Mouse (Mus musculus) myocyte (in vitro differentiated cells): ENCODE measurements around the gene Gli3.

ENCODE experiments used
- E2F4 ChIP-seq: IDR thresholded peaks from one replicate; pipeline ENCODE4 v1.6.1; 2011; ENCODE audit warnings: mild to moderate bottlenecking, control low read depth, moderate library complexity; ENCODE audit not compliant: insufficient read depth
- MAX ChIP-seq: IDR thresholded peaks from one replicate; pipeline ENCODE4 v1.6.1; 2011; ENCODE audit warnings: low read depth, mild to moderate bottlenecking, control low read depth
- MYOD1 ChIP-seq, 3 experiments: IDR thresholded peaks; one replicate each; pipeline ENCODE4 v1.6.1; 2011; ENCODE audit warnings: control low read depth in 2 of 3, low read depth in 2 of 3, mild to moderate bottlenecking in 2 of 3, moderate library complexity in 1 of 3; ENCODE audit not compliant: insufficient read length in 2 of 3, control insufficient read depth in 1 of 3
- POLR2A ChIP-seq: IDR thresholded peaks from one replicate; pipeline ENCODE4 v1.6.1; 2011; ENCODE audit warnings: low read depth, mild to moderate bottlenecking, control low read depth, moderate library complexity; ENCODE audit not compliant: insufficient read length
- POLR2AphosphoS2 ChIP-seq: IDR thresholded peaks from one replicate; pipeline ENCODE4 v1.6.1; 2011; ENCODE audit warnings: low read depth, control low read depth; ENCODE audit not compliant: insufficient read length
- SRF ChIP-seq: IDR thresholded peaks from one replicate; pipeline ENCODE4 v1.6.1; 2011; ENCODE audit warnings: low read depth; ENCODE audit not compliant: control insufficient read depth, insufficient read length

GRCm38 (mm10) chr13:15550027-15550602 is 87.1 kb downstream of the Gli3 start:
- TF ChIP-seq POLR2A (no peak), POLR2AphosphoS2 (no peak), MAX (no peak), E2F4 (no peak), MYOD1 (IDR thresholded peaks at IDR 0.05; ENCODE audit: control insufficient read depth in 1 of 3, insufficient read length in 2 of 3, low read depth in 2 of 3) (no peak), SRF (no peak)
